Mouse (Mus musculus) right cerebral cortex, postnatal 4 days (tissue): ENCODE measurements at regions not wholly inside any gene's neighbourhood (a gene's known extent, or its start where the extent isn't known, plus 50 kb on each side); places are given as distances from the start of the nearest gene placed in this dataset.

Experiments used
- DNase-seq: peaks from one replicate; pipeline ENCODE4 v3.0.0-alpha.2; 2022

GRCm38 (mm10) chr1:35841626-35842025, 226.6 kb upstream of the Hs6st1 start:
- no peak for DNase-seq

- DNase-seq = no peak
Observed at GRCm38 (mm10) chr1:35842707-35843106, 225.5 kb upstream of the Hs6st1 start.

- DNase-seq = no peak
Observed at GRCm38 (mm10) chr1:35843566-35843965, 224.6 kb upstream of the Hs6st1 start.

GRCm38 (mm10) chr1:35846224-35846936, 221.8 kb upstream of the Hs6st1 start:
- no peak for DNase-seq

- no peak for DNase-seq
Observed at GRCm38 (mm10) chr1:35848160-35848954, 219.8 kb upstream of the Hs6st1 start.

GRCm38 (mm10) chr1:35849406-35850190, 218.6 kb upstream of the Hs6st1 start:
- DNase-seq = peak; percentile 20

- DNase-seq = peak; percentile 10
Observed at GRCm38 (mm10) chr1:35850191-35850545, 218.0 kb upstream of the Hs6st1 start.

- DNase-seq = no peak
Observed at GRCm38 (mm10) chr1:35850566-35851085, 217.6 kb upstream of the Hs6st1 start.

- no peak for DNase-seq
Observed at GRCm38 (mm10) chr1:35851681-35852409, 216.4 kb upstream of the Hs6st1 start.

- DNase-seq = no peak
Observed at GRCm38 (mm10) chr1:35853018-35853417, 215.2 kb upstream of the Hs6st1 start.

- no peak for DNase-seq
Observed at GRCm38 (mm10) chr1:35855650-35856049, 212.6 kb upstream of the Hs6st1 start.

GRCm38 (mm10) chr1:35858342-35858741, 209.9 kb upstream of the Hs6st1 start:
- no peak for DNase-seq

GRCm38 (mm10) chr1:35860779-35861178, 207.4 kb upstream of the Hs6st1 start:
- no peak for DNase-seq

- DNase-seq = no peak
Observed at GRCm38 (mm10) chr1:35862196-35862595, 206.0 kb upstream of the Hs6st1 start.

- DNase-seq = no peak
Observed at GRCm38 (mm10) chr1:35862661-35863060, 205.5 kb upstream of the Hs6st1 start.

- DNase-seq = no peak
Observed at GRCm38 (mm10) chr1:35864246-35864645, 204.0 kb upstream of the Hs6st1 start.

GRCm38 (mm10) chr1:35865263-35865662, 202.9 kb upstream of the Hs6st1 start:
- no peak for DNase-seq

GRCm38 (mm10) chr1:35866643-35867042, 201.6 kb upstream of the Hs6st1 start:
- DNase-seq = no peak

GRCm38 (mm10) chr1:35869381-35870143, 198.6 kb upstream of the Hs6st1 start:
- peak; percentile 59 for DNase-seq

- DNase-seq = no peak
Observed at GRCm38 (mm10) chr1:35870144-35870827, 197.9 kb upstream of the Hs6st1 start.

- no peak for DNase-seq
Observed at GRCm38 (mm10) chr1:35873038-35873437, 195.2 kb upstream of the Hs6st1 start.
